Mouse (Mus musculus): Measurements from ENCODE around the gene Acnat1.
"Not testable (repeated sequence)": the region's sequence is repeated elsewhere in the genome, so short reads cannot be mapped to it uniquely, and the experiment has no call there.

The Acnat1 gene

GRCm38 (mm10) chr4:49456171-49456570, 17.5 kb downstream of the Acnat1 start:
- no peak for DNase-seq (ENCODE audit: low spot score)

GRCm38 (mm10) chr4:49451848-49452551, 21.7 kb downstream of the Acnat1 start:
- DNase-seq (ENCODE audit: low spot score): no peak

GRCm38 (mm10) chr4:49451133-49451847, 22.4 kb downstream of the Acnat1 start:
- not testable (repeated sequence) for DNase-seq (ENCODE audit: low spot score)

- not testable (repeated sequence) for DNase-seq (ENCODE audit: low spot score)
Measured at GRCm38 (mm10) chr4:49436968-49437367, 36.7 kb downstream of the Acnat1 start.

GRCm38 (mm10) chr4:49410151-49410550, 63.6 kb downstream of the Acnat1 start:
- not testable (repeated sequence) for DNase-seq (ENCODE audit: low spot score)

- not testable (repeated sequence) for DNase-seq (ENCODE audit: low spot score)
Measured at GRCm38 (mm10) chr4:49407957-49408356, 65.8 kb downstream of the Acnat1 start, which contains the start of gene Acnat2. Acnat2 (minus strand) TSS chr4:49408151.
